8 mouse cellular contexts compared by ENCODE assay signal in the genomic region with DNA sequence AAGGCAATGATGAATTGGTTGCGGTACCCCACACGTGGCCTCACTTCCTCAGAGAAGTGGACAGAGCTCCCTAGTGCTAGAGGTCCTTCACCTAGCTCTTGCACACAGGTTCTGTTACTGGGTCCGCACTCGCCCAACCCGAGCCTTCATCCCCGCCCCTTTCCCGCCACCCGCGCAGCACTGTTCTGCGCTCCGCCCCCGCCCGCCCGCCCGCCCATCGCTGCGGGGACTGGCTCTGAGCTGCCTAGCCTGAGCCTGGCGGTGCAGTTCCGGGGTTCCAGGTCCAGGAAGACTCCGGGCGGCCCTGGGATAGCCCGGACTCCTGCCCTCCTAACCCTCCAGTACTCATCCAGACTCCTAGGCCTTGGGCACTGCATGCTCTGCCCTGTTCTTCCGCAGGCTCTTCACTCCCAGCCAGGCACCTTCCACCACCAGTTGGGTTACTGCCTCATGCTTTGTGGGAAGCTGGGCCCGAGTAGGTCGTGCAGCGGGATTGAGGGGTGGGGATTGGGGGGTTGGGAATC.
A peak's percentile ranks its signal among the peaks of the same experiment; 100 is the strongest.
DNase-seq lines count a peak whose midpoint lies in the region; ATAC-seq and TF ChIP-seq lines count a peak whose summit lies in the region.

No protein-coding gene starts in this region.

- WGBS in forebrain, embryonic 10.5 days, result 12% methylated on average over 20 of the region's 26 CpGs
- 6% methylated on average over 26 of the region's 26 CpGs for WGBS in large intestine, adult 2 months
- WGBS in lung, adult 2 months, result 17% methylated on average over 26 of the region's 26 CpGs
- WGBS in neural tube, embryonic 14.5 days, result 7% methylated on average over 18 of the region's 26 CpGs

- H3K36me3 ChIP-seq in forebrain, embryonic 10.5 days (replicated peaks), result no peaks in the 10 kb centered on the region
- no peaks in the 10 kb centered on the region for H3K36me3 ChIP-seq in neural tube, embryonic 14.5 days (ENCODE audit: control insufficient read depth, insufficient read depth, low read length)

- no peaks in the 10 kb centered on the region for H3K27me3 ChIP-seq in forebrain, embryonic 10.5 days (ENCODE audit: poor library complexity, severe bottlenecking)
- no peaks in the 10 kb centered on the region for H3K27me3 ChIP-seq in neural tube, embryonic 14.5 days (ENCODE audit: control insufficient read depth, insufficient read depth, low read length)

- peak overlapping the region; percentile 83 for H3K27ac ChIP-seq in forebrain, embryonic 10.5 days
- H3K27ac ChIP-seq in neural tube, embryonic 14.5 days (ENCODE audit: low read depth, low read length), result no peak overlapping the region

- no peaks in the 10 kb centered on the region; the same call in 1 of the 2 replicates for H3K4me1 ChIP-seq in forebrain, embryonic 10.5 days
- no peaks in the 10 kb centered on the region for H3K4me1 ChIP-seq in lung, adult 2 months (ENCODE audit: control insufficient read depth, insufficient read depth, low read length)
- no peaks in the 10 kb centered on the region for H3K4me1 ChIP-seq in neural tube, embryonic 14.5 days (ENCODE audit: control insufficient read depth, insufficient read depth, low read length)

- peak overlapping the region; percentile 41 for H3K9ac ChIP-seq in neural tube, embryonic 14.5 days (replicated peaks; ENCODE audit: low read depth, low read length)

- intact Hi-C loops in heart, postnatal 10 days (cut with DNase I), result no loop called here

- H3K4me2 ChIP-seq in neural tube, embryonic 14.5 days (ENCODE audit: low read depth, low read length), result peak overlapping the region; percentile 64

- TF ChIP-seq CTCF in lung, adult 2 months (IDR thresholded peaks at IDR 0.05; ENCODE audit: insufficient read depth, low read length), result no peak

- DNase-seq in brain, adult 2 months (ENCODE audit: low read depth, low spot score), result peak; percentile 77
- peak; percentile 44 for DNase-seq in forebrain, embryonic 10.5 days (ENCODE audit: extremely low spot score, low spot score)
- DNase-seq in heart, postnatal 10 days, result peak; percentile 7 to 11
- DNase-seq in large intestine, adult 2 months (ENCODE audit: low read depth, low spot score), result peak; percentile 11
- DNase-seq in lung, adult 2 months, result peak; percentile 27
- DNase-seq in testis, postnatal 14 days (ENCODE audit: low spot score), result peak; percentile 4

- ATAC-seq in CD4-positive, CD25-positive, alpha-beta regulatory T cell, adult 4 months, result peak; percentile 53
- peak; percentile 96 for ATAC-seq in neural tube, embryonic 14.5 days (ENCODE audit: low read depth)

- TF ChIP-seq POLR2A in lung, adult 2 months (IDR thresholded peaks at IDR 0.05; ENCODE audit: borderline replicate concordance, extremely low read depth, low read depth, low read length), result peak; percentile 24; the same call in 1 of the 2 replicates

- no peaks in the 10 kb centered on the region for H3K9me3 ChIP-seq in forebrain, embryonic 10.5 days
- no peaks in the 10 kb centered on the region for H3K9me3 ChIP-seq in neural tube, embryonic 14.5 days (ENCODE audit: control insufficient read depth, low read length)

- H3K4me3 ChIP-seq in forebrain, embryonic 10.5 days, result peak overlapping the region; percentile 59
- peak overlapping the region; percentile 65 for H3K4me3 ChIP-seq in lung, adult 2 months (replicated peaks; ENCODE audit: extremely low read depth, low read depth, low read length)
- peak overlapping the region; percentile 39 for H3K4me3 ChIP-seq in neural tube, embryonic 14.5 days (ENCODE audit: low read depth, low read length)

Comparison
In these comparisons a context has a peak if more than half of its experiments do, and no peak if none do; other contexts are left out.
1. DNase-seq: peak in every context shown above with its lines; median percentile 77 in brain, adult 2 months; 44 in forebrain, embryonic 10.5 days; 27 in lung, adult 2 months; 11 in large intestine, adult 2 months; 9 in heart, postnatal 10 days; 4 in testis, postnatal 14 days.